Mouse (Mus musculus): ENCODE measurements around the gene Spns2. TPM values are rescaled to one million over a fixed set of nuclear protein-coding genes. Genes with fewer than 3 reads are reported as not detected.

The Spns2 gene
- total RNA-seq (2021): 10 to 100 TPM; 21.3 to 25.1 TPM
- long read RNA-seq, experiment 1, partial matches to known transcripts: 0 of 9 reads
- long read RNA-seq, experiment 1, other reads (novel, unspliced or antisense): 6 of 9 reads
- long read RNA-seq, experiment 2, transcript Spns2-201 (13 exons, 3,241 nt): major isoform, 6 of 16 reads
- long read RNA-seq, experiment 2, partial matches to known transcripts: 6 of 16 reads
- long read RNA-seq, experiment 2, other reads (novel, unspliced or antisense): 4 of 16 reads

DNA sequence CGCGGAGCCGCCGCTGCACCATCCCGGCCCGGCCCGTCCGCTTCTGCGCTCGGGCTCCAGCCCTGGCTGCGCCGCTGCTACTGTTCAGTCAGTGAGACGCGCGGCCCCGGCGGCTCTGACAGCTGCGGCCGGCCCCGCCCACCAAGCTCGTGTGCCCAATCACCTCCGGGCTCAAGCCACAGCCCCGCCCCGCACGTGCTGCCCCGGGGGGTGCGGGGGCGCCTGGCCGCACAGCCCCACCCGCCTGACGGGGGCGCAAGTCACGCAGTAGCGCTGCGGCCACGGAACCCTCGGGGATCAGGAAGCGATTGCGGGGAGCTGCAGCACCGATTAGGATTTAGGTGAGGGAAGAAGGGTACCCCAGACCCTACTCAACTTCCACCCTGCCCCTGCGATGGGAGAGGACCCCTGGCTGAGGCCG lies at the start of gene Spns2:
TSS of gene Spns2 (minus strand) at position 24 of the 421 bp plus-strand sequence.
- intact Hi-C loops (cut with DNase I): loop anchor here (2.0 to 5.0 kb wide), 3 partner anchors 47 to 73 kb away; partner anchors contain the start of gene Mybbp1a
- DNase-seq: peak; percentile 87 to 90

GRCm38 (mm10) chr11:72538811-72539210 lies 49.1 kb upstream of the Spns2 start:
- intact Hi-C loops (cut with DNase I): loop anchor here (5.0 kb wide), 1 partner anchor 47 kb away; no protein-coding TSS in a partner anchor

DNA sequence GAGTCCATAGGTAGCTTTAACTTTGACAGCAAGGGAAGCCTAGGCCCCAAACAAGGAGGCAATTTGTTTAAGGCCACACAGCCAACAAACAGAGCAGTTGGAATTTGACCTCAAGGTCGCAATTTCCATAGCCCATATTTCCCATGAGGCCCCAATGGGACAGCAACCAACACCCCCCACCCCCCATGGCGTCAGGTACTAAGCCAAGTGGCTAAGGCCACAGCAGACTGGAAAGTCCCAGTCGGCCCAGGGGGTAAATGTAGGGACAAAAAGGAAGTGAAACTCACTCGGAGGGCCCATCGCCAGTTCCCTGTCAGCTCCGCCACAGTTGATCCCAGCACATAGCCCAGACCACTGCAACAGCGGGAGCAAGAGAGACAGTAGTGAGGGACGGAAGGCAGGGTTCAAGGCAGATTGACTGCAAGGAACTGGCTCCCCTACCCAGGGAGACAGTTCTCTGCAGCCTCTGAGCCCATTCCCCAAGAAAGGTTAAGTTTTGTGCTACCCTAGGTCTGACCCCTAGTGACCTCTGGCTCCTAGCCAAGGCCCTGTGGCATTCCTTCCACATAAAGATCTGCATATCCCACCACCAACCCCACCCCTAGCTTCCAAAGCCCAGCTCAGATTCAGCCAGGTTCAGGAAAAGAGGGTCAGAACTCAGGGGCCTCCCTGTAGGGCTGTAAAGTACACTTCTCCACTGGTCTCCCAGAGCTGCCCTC lies 48.5 kb upstream of the Spns2 start:
- intact Hi-C loops (cut with DNase I): loop anchor here (5.0 kb wide), 1 partner anchor 46 kb away; no protein-coding TSS in a partner anchor
- DNase-seq: no peak

More at GRCm38 (mm10) chr11:72538811-72539210, 49.1 kb upstream of the Spns2 start:
- no peak for DNase-seq

DNA sequence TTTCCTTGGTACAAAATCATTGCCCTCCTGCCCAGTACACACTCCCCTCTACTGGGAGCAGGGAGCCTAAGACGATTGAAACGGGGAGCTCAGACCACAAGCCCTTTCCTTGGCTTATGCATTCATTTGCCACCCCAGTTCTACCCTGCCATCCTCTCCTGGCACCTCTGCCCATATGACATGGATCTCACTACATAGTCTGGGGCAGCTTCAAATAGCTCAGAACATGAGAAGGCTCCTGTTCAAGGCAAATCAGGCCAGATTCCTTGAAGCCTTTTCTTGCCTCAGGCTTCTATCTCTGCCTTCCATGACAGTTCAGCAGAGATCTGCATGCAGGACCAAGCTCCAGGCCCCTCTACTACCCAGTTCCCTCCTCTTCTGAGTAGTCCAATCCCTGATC lies 47.8 kb upstream of the Spns2 start:
- intact Hi-C loops (cut with DNase I): loop anchor here (5.0 kb wide), 1 partner anchor 45 kb away; no protein-coding TSS in a partner anchor
- no peak for DNase-seq

DNA sequence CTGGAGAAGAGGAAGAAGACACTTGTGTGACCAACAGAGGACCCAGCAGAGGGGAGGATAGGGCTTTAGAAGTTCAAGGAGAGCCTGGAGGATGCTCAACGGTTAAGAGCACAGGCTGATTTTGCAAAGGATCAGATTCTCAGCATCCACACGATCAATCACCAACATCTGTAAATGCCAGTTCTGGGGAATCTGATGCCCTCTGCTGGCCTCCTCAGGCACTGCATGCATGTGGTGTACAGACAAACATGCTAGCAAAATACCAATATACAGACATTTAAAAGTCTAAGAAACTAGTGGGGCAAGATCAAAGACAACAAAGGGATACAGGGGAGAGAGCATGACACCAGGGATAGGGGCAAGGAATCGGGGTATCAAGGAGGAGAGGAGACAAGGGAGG lies 45.8 kb upstream of the Spns2 start:
- DNase-seq: no peak
- intact Hi-C loops (cut with DNase I): loop anchor here (5.0 kb wide), 1 partner anchor 43 kb away; no protein-coding TSS in a partner anchor

GRCm38 (mm10) chr11:72532890-72533289 lies 43.2 kb upstream of the Spns2 start:
- intact Hi-C loops (cut with DNase I): loop anchor here (1.0 kb wide), 1 partner anchor 26 kb away; no protein-coding TSS in a partner anchor

DNA sequence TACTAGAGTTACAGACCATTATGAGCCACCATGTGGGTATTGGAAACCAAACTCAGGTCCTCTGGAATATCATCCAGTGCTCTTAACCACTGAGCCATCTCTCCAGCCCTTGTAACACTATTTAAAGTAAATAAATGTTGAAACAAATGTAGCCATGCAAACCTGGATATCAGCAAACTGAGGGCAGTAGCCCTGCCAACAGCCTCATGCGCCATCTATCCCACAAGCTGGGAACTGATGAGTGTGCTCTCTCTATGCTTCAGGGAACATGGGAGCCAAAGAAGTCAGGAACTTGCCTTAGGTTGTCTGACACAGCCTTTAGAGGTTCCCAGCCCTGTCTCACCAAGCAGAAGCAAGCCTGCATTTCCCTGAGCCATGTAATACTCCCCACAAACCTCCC lies 41.9 kb upstream of the Spns2 start:
- DNase-seq: no peak
- intact Hi-C loops (cut with DNase I): loop anchor here (1.0 kb wide), 1 partner anchor 28 kb away; no protein-coding TSS in a partner anchor

More at GRCm38 (mm10) chr11:72532890-72533289, 43.2 kb upstream of the Spns2 start:
- DNase-seq: no peak

DNA sequence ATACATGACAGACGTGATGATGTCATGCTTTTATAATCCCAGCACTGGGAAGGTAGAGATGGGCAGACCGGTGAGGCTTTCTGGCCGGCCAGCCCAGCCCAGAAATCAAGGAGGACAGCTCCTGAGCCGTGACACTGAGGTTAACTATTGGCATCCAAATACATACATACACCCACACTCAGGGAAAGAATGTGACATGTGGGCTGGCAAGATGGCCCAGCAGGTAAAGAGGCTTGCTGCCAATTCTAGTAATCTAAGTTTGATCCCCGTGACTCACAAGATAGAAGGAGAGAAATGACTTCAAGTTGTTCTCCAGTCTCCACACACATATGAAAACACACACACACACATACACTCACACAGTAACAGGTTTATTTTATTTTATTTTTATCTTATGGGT lies 41.4 kb upstream of the Spns2 start:
- DNase-seq: no peak
- intact Hi-C loops (cut with DNase I): no loop called here

DNA sequence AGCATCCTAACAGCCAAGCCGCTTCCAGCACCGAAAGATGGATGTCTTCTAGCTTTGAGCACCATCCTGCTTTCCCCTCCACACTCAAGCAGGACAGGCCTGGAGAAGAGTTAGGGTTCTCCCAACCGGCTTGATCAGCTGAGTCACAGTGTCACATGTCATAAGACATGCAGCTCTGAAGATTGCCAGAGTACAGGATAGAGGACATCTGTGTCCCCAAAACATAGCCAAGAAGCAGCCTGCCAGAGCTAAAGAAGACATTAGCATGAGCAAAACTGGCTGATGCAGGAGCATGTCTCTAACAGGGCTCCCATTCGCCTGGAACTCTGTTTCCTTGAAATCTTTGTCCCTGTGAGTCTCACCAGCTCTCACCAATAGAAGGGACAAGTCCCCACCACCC lies 36.5 kb upstream of the Spns2 start:
- intact Hi-C loops (cut with DNase I): no loop called here
- no peak for DNase-seq

DNA sequence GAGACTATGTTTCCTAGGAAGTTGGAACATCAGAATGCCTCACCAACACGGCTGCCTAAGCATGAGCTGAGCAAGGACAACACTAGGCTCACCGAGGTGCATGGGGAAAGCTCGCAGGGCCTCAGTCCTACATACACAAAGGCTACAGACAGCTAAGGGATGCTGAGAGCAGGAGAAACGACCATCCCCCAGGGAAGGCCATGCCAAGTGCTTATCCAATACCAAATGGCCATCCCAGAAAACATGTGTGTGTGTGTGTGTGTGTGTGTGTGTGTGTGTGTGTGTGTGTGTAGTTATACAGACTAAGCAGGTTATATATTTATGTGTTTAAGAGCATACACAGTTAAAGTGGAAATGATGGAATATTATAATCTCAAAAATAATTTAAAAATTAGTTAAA lies 34.0 kb upstream of the Spns2 start:
- no peak for DNase-seq
- intact Hi-C loops (cut with DNase I): no loop called here

- intact Hi-C loops (cut with DNase I): no loop called here
- peak; percentile 48 to 66 for DNase-seq
Observed at GRCm38 (mm10) chr11:72522616-72523041, 32.9 kb upstream of the Spns2 start.

GRCm38 (mm10) chr11:72521598-72522541 lies 32.2 kb upstream of the Spns2 start:
- intact Hi-C loops (cut with DNase I): no loop called here
- peak; percentile 33 to 47 for DNase-seq

GRCm38 (mm10) chr11:72519895-72520294 lies 30.2 kb upstream of the Spns2 start:
- intact Hi-C loops (cut with DNase I): no loop called here
- no peak for DNase-seq

- DNase-seq: no peak
- intact Hi-C loops (cut with DNase I): no loop called here
Observed at GRCm38 (mm10) chr11:72519189-72519588, 29.5 kb upstream of the Spns2 start.

- DNase-seq: no peak
Observed at GRCm38 (mm10) chr11:72518449-72518848, 28.7 kb upstream of the Spns2 start.

DNA sequence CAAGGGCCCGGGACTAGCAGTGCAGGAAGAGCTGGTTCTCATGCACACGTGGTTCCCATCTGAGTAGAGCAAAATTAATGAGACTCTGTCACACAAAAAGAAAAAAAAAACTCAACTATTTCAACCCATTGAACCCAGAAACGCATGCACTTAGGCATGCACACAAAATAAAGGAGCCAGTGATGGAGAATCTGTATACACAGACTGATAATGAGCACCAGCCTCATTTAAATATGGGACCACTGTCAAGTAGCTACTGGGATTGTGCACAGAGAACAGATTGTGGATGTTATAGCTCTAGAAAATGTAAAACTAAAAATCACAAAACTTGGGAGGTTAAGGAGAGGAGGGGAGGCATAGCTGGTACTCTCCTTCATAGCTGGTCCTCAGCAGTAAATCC lies 25.3 kb upstream of the Spns2 start:
- no peak for DNase-seq
- intact Hi-C loops (cut with DNase I): no loop called here

More at GRCm38 (mm10) chr11:72518449-72518848, 28.7 kb upstream of the Spns2 start:
- intact Hi-C loops (cut with DNase I): no loop called here

DNA sequence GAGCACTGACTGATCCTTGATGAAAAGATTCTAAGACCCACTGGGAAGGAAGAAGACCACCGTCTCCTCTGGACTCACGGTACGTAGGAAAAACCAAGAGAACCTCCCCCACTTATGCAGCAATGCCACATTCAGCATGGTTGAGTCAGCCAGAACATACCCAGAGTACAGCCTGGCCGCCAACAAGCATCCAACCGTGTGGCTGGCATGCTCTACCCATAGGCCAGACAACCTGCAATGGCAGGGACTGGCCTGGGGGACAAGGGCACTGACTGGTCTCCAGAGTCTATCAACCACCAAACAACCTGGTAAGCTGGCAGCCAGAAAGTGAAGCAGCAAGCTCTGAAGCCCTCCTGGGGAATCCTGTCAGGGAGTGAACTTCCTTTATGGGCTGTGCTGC lies 18.9 kb upstream of the Spns2 start:
- no peak for DNase-seq
- intact Hi-C loops (cut with DNase I): no loop called here

GRCm38 (mm10) chr11:72507651-72508050 lies 17.9 kb upstream of the Spns2 start:
- intact Hi-C loops (cut with DNase I): no loop called here
- DNase-seq: peak; percentile 31 to 48

- intact Hi-C loops (cut with DNase I): no loop called here
Observed at GRCm38 (mm10) chr11:72504016-72504797, 14.5 kb upstream of the Spns2 start.

More at GRCm38 (mm10) chr11:72504016-72504797, 14.5 kb upstream of the Spns2 start:
- no peak for DNase-seq

Data from gastrocnemius, postnatal 36 days (tissue).